In the genomic region with DNA sequence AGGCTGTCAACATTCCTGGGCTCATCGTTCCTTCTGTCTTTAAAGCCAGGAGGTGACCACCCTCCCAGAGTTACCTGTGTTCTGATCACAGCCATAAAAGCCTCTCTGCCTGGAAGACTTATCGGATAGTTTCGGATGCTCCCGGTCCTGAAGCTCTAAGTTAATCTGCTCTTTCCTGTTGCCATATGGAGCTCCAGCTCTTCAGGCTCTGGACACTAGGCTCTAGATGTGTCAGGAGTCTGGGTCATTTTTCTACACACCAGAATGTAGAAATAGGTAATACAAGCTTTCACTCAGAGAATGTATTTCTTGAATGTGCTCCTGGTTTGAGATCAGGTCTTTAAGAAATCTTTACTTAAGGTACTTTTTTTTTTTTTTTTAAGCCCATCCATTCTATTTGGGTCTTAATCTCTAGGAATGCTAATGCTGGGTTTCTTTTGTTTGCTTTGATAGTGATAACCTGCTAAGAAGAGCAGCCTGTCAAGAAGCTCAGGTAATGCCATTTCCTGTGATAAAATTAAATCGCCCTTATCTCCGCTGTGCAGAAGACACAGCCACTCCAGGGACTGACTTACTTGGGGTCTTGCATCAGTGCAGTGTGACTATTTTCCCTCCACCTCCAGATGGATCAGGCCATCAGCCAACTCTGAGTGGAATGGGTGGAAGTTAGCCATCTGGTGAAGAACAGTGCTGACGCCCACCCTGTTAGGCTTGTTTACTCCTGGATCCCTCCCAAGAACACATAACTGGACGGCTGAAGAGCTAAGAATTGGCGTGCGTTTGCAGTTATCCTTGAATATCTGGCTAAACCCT, we compare ENCODE assay signal across 9 mouse cellular contexts. TPM values are rescaled to one million over a fixed set of nuclear protein-coding genes. Genes with fewer than 3 reads are reported as not detected.
A peak's percentile ranks its signal among the peaks of the same experiment; 100 is the strongest.
DNase-seq lines count a peak whose midpoint lies in the region; ATAC-seq lines count a peak whose summit lies in the region.
"Had no signal": no experiment of that assay in that cellular context is flagged by ENCODE, and none has a peak within 500 bp of the region (broad histone marks: within the 10 kb centered on the region; RNA-seq: fewer than 3 reads in every experiment).

No protein-coding gene starts in this region.

- peaks cover 10% of the 10 kb centered on the region; the same call in 1 of the 2 replicates for H3K36me3 ChIP-seq in forebrain, embryonic 13.5 days (ENCODE audit: poor library complexity, severe bottlenecking)
- H3K36me3 ChIP-seq in forebrain, embryonic 11.5 days (ENCODE audit: control insufficient read depth, insufficient read depth, low read length), result no peaks in the 10 kb centered on the region
- H3K36me3 ChIP-seq in liver, embryonic 13.5 days, result peaks cover 5% of the 10 kb centered on the region

- ATAC-seq in forebrain, embryonic 13.5 days, result peak; percentile 91
- no peak for ATAC-seq in forebrain, embryonic 11.5 days (replicated peaks; ENCODE audit: low FRiP score)
- ATAC-seq in liver, embryonic 13.5 days (ENCODE audit: low read depth), result peak; percentile 60

- peaks cover 7% of the 10 kb centered on the region for H3K4me1 ChIP-seq in forebrain, embryonic 13.5 days
- no peaks in the 10 kb centered on the region for H3K4me1 ChIP-seq in forebrain, embryonic 11.5 days (replicated peaks; ENCODE audit: control insufficient read depth, insufficient read depth, low read length)
- peaks cover 10% of the 10 kb centered on the region for H3K4me1 ChIP-seq in liver, embryonic 13.5 days (replicated peaks)

- WGBS in forebrain, embryonic 13.5 days, result 77% methylated on average over 10 of the region's 10 CpGs
- WGBS in forebrain, embryonic 11.5 days, result 91% methylated on average over 10 of the region's 10 CpGs
- 52% methylated on average over 10 of the region's 10 CpGs for WGBS in liver, embryonic 13.5 days (ENCODE audit: insufficient replicate concordance)

- H3K27ac ChIP-seq in forebrain, embryonic 13.5 days, result peak overlapping the region; percentile 51; the same call in 1 of the 2 replicates
- no peak overlapping the region for H3K27ac ChIP-seq in forebrain, embryonic 11.5 days (ENCODE audit: low read depth, low read length)
- no peak overlapping the region for H3K27ac ChIP-seq in liver, embryonic 13.5 days
- H3K27ac ChIP-seq: limb, embryonic 15.5 days had no signal

- no peaks in the 10 kb centered on the region for H3K27me3 ChIP-seq in forebrain, embryonic 13.5 days
- no peaks in the 10 kb centered on the region for H3K27me3 ChIP-seq in forebrain, embryonic 11.5 days (ENCODE audit: control insufficient read depth, insufficient read depth, low read length)
- H3K27me3 ChIP-seq in liver, embryonic 13.5 days, result no peaks in the 10 kb centered on the region
- H3K27me3 ChIP-seq: limb, embryonic 15.5 days had no signal

- H3K4me3 ChIP-seq in forebrain, embryonic 13.5 days, result no peak overlapping the region
- H3K4me3 ChIP-seq in forebrain, embryonic 11.5 days (ENCODE audit: low read depth, low read length), result no peak overlapping the region
- no peak overlapping the region for H3K4me3 ChIP-seq in liver, embryonic 13.5 days (replicated peaks)
- H3K4me3 ChIP-seq: limb, embryonic 15.5 days had no signal

- H3K9ac ChIP-seq in forebrain, embryonic 13.5 days, result no peak overlapping the region
- H3K9ac ChIP-seq in forebrain, embryonic 11.5 days (ENCODE audit: low read length), result no peak overlapping the region
- H3K9ac ChIP-seq in liver, embryonic 13.5 days, result no peak overlapping the region
- H3K9ac ChIP-seq: limb, embryonic 15.5 days had no signal

- no peaks in the 10 kb centered on the region for H3K9me3 ChIP-seq in forebrain, embryonic 13.5 days (replicated peaks)
- H3K9me3 ChIP-seq in forebrain, embryonic 11.5 days (ENCODE audit: control insufficient read depth, low read length), result no peaks in the 10 kb centered on the region
- H3K9me3 ChIP-seq in liver, embryonic 13.5 days (replicated peaks), result no peaks in the 10 kb centered on the region
- H3K9me3 ChIP-seq: limb, embryonic 15.5 days had no signal

- H3K4me2 ChIP-seq in forebrain, embryonic 13.5 days, result no peak overlapping the region
- no peak overlapping the region for H3K4me2 ChIP-seq in forebrain, embryonic 11.5 days (ENCODE audit: low read depth, low read length, severe bottlenecking)
- H3K4me2 ChIP-seq in liver, embryonic 13.5 days, result no peak overlapping the region
- H3K4me2 ChIP-seq: limb, embryonic 15.5 days had no signal

- DNase-seq in forebrain, embryonic 11.5 days (ENCODE audit: low spot score), result no peak
- DNase-seq in urinary bladder, postnatal 25 days (ENCODE audit: low spot score), result peak; percentile 23
- no peak for DNase-seq in urinary bladder, postnatal 10 days (ENCODE audit: low spot score)
- peak; percentile 37 to 57 for DNase-seq in heart, postnatal 36 days
- no peak for DNase-seq in liver, embryonic 13.5 days
- peak; percentile 72 for DNase-seq in telencephalon, adult 2 months (ENCODE audit: low read depth, low spot score)
- DNase-seq in adrenal gland, postnatal 25 days, result no peak

- intact Hi-C loops in heart, postnatal 36 days (cut with DNase I), result no loop called here

RNA-seq across cellular contexts. Expression of a gene that starts 22.2 kb away (rescaled TPM):
- polyA plus RNA-seq in forebrain, embryonic 13.5 days (2015; fragmentation: Nextera tagmentation; extraction: Ambion mirVana), result 39.4 and 43.5 TPM in 2 replicates
- polyA plus RNA-seq in forebrain, embryonic 11.5 days (2014; fragmentation: Nextera tagmentation; extraction: Ambion mirVana), result 46.2 and 48.7 TPM in 2 replicates
- total RNA-seq in heart, postnatal 36 days (2021), result 10 to 100 TPM; 17.9 to 18.1 TPM
- polyA plus RNA-seq in liver, embryonic 13.5 days (2015; fragmentation: Nextera tagmentation; extraction: Ambion mirVana), result 17.3 and 19.3 TPM in 2 replicates
- total RNA-seq in adrenal gland, postnatal 25 days (2021), result 39.4 and 48.6 TPM in 2 replicates

Comparison
In these comparisons a context has a peak if more than half of its experiments do, and no peak if none do; other contexts are left out.
1. DNase-seq: peak in urinary bladder, postnatal 25 days (single experiment), heart, postnatal 36 days (2 of 2) and telencephalon, adult 2 months (single experiment); none in forebrain, embryonic 11.5 days (single experiment), urinary bladder, postnatal 10 days (single experiment), liver, embryonic 13.5 days (single experiment) and adrenal gland, postnatal 25 days (single experiment).